Mouse (Mus musculus) C2C12 (cell line): ENCODE data around the gene Bsx.

ENCODE experiments used
- CEBPB ChIP-seq: IDR thresholded peaks from one replicate; pipeline ENCODE4 v1.6.1; 2011; ENCODE audit warnings: low read depth, mild to moderate bottlenecking, control low read depth, moderate library complexity
- CTCF ChIP-seq: IDR thresholded peaks from one replicate; pipeline ENCODE4 v1.5.1; 2011; ENCODE audit not compliant: control insufficient read depth, insufficient read depth, insufficient read length
- FOSL1 ChIP-seq: IDR thresholded peaks from one replicate; pipeline ENCODE4 v1.8.0; 2011; ENCODE audit warnings: mild to moderate bottlenecking, low read length; ENCODE audit not compliant: poor library complexity, insufficient read depth, severe bottlenecking
- MAX ChIP-seq: IDR thresholded peaks from one replicate; pipeline ENCODE4 v1.6.1; 2011; ENCODE audit warnings: mild to moderate bottlenecking, control low read depth
- MYOD1 ChIP-seq: IDR thresholded peaks from one replicate; pipeline ENCODE4 v1.6.1; 2011; ENCODE audit warnings: low read depth; ENCODE audit not compliant: control insufficient read depth, insufficient read length
- USF1 ChIP-seq: IDR thresholded peaks from one replicate; pipeline ENCODE4 v1.6.1; 2011; ENCODE audit warnings: low read depth, mild to moderate bottlenecking, control low read depth, moderate library complexity

GRCm38 (mm10) chr9:40872156-40872478, 1.8 kb upstream of the Bsx start:
- TF ChIP-seq FOSL1 (no peak), CTCF (no peak), USF1 (no peak), MAX (no peak), CEBPB (no peak), MYOD1 (no peak)
